Mouse (Mus musculus) right cerebral cortex, postnatal 4 days (tissue): ENCODE results near the gene Ccdc153.

Experiments
- DNase-seq: peaks from one replicate; pipeline ENCODE4 v3.0.0-alpha.2; 2022

Ccdc153 gene

GRCm38 (mm10) chr9:44288076-44288958 is 47.8 kb downstream of the Ccdc153 start, which contains the start of gene Abcg4:
TSS of gene Abcg4 (minus strand) at chr9:44288615.
- DNase-seq, result peak; percentile 51

- no peak for DNase-seq
Measured at GRCm38 (mm10) chr9:44288959-44289291, 48.4 kb downstream of the Ccdc153 start.

GRCm38 (mm10) chr9:44292490-44292889 is 52.0 kb downstream of the Ccdc153 start:
- DNase-seq, result peak; percentile 43
